Mouse (Mus musculus): ENCODE measurements around the gene Gm20605. TPM values are rescaled to one million over a fixed set of nuclear protein-coding genes. Genes with fewer than 3 reads are reported as not detected.

Gene Gm20605
- polyA plus RNA-seq (2017; shearing (Covaris generic)), result 10 to 100 TPM; 51.3 to 58.0 TPM

DNA sequence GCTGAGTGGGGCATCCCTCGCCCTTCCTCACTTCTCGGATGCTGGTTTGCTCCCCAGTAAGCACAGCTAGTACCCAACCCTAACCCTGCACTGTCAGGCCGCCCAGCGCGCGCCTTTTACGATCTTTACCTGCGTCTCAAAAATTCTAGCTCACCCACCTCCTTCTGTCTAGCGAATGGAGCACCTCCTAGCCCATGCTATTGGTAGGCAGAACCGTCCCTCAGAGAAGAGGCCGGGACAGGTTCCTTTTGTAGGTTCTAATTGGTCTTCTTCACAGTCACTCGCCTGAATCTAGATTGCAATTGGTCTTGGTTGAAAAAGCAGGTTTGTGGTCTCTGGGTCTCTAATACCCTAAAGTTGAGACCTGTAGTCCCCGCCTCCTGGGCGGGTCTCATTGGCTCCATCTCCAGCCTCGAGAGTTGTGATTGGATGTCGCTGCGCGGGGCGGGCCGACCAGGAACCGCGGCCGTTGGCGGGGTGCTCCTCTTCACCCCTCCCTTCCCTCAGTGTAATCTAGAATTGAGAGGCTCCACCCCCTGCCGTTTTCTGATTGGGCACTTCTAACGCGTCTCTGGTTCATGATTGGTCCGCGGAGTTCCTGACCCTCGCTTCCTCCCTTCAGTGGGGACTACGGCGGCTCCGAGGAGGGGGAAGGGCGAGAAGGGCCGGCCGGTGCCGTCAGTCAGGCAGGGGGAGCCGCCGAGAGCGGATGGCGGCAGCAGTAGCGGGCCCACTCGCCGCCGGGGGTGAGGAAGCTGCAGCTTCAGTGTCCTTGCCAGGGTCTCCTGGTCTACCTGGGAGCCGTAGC is at the start of gene Gm20605, which contains the start of the genes Fbxo24 and Lrch4:
Gene Gm20605 (plus strand): TSS at position 678 of the 808 bp plus-strand sequence.
Gene Fbxo24 (minus strand): TSS at position 505 of the 808 bp plus-strand sequence.
Gene Lrch4 (plus strand): TSS at position 624 of the 808 bp plus-strand sequence.

GRCm38 (mm10) chr5:137600619-137601364 is 28.2 kb upstream of the Gm20605 start, which contains the start of gene Mospd3:
Gene Mospd3, minus strand, starts transcription at chr5:137601058.

GRCm38 (mm10) chr5:137613550-137613949 is 15.4 kb upstream of the Gm20605 start, which contains the start of gene Pcolce:
Gene Pcolce, minus strand, starts transcription at chr5:137613784.

GRCm38 (mm10) chr5:137641054-137641453 is 12.1 kb downstream of the Gm20605 start, which contains the start of gene Sap25:
Gene Sap25, plus strand, starts transcription at chr5:137641334.

DNA sequence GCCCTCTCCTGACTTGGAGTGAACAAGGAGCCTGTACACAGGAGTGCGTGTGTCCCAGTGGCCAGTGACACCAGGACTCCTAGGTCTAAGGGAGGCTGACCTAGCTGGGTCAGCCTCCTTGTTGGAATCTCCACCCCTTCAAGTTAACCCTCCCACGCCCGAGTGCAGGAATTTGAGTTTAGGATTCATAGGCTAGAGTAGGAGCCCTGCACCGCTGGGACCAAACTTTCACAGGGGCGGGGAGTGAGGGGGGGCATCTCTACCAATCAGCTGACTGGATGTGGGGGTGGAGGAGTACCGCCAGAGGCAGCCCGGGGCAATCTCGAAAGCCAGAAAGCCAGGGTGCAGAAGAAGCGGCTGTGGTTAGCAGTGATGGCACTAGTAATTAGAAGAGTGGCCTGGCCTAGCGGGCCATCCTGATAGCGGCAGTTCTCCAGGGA is 16.7 kb downstream of the Gm20605 start, which contains the start of gene Irs3:
Gene Irs3 (minus strand): TSS at position 63 of the 440 bp plus-strand sequence.

DNA sequence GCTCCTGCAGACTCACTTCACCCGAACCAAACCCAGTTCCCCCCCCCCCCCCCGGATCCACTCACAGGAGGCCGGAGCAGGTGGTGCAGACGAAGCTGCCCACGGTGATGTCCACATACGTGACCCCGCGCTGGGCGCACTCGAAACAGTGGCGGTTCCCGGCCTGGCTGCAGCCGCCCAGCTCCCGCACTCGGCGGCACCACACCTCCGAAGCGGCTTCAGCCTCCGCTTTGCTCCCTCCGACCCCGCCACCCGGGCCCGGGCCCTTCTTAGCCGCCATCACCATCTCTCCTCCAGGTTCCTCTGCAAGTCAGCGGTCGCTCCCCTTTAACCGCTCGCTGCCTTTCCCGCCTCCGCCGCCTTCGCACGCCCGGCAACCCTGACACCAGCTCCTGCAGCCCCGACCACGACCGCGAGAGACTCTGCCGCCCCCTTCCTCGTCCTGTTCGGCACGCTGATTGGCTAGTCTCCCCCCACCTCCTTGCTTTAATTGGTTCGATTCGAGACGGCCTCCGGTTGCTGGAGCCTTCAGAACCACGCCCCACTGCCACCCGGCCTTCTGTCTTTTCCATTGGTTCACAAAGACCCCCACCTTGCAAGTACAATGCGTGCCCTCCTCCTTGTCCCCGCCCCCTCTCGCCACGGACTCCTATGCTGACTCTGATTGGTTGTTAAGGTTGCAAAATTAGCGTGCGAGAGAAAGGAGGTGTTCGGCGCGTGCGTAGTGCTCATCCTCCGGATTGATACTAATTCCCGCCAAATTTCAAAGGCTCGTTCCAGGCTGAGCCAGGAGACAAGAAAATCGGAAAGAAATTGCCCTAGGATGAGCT is 55.5 kb downstream of the Gm20605 start, which contains the start of gene Agfg2:
Gene Agfg2 (minus strand): TSS at position 433 of the 830 bp plus-strand sequence.

Other genes with a start within 250 kb of the Gm20605 start
- gene Zan, start 152.1 kb upstream of the Gm20605 start, polyA plus RNA-seq (2017; shearing (Covaris generic)), result under 1 TPM; 0.06 to 0.33 TPM
- gene Pop7, start 126.7 kb upstream of the Gm20605 start, polyA plus RNA-seq (2017; shearing (Covaris generic)), result 10 to 100 TPM; 47.8 to 57.7 TPM
- gene Gigyf1, start 110.6 kb upstream of the Gm20605 start, polyA plus RNA-seq (2017; shearing (Covaris generic)), result 10 to 100 TPM in 1 of 2 experiments, 1 to 10 TPM in 1; 8.3 to 15.9 TPM
- gene Epo, start 95.9 kb upstream of the Gm20605 start, polyA plus RNA-seq (2017; shearing (Covaris generic)), result not detected
- gene Gnb2, start 95.7 kb upstream of the Gm20605 start, polyA plus RNA-seq (2017; shearing (Covaris generic)), result 100 to 1,000 TPM; 290 to 376 TPM
- not detected for gene Actl6b, start 75.7 kb upstream of the Gm20605 start, polyA plus RNA-seq (2017; shearing (Covaris generic))
- 1 to 10 TPM in 1 of 2 experiments, not detected in 1; 1.2 TPM for gene Tfr2, start 59.3 kb upstream of the Gm20605 start, polyA plus RNA-seq (2017; shearing (Covaris generic))
- gene Mospd3, start 28.1 kb upstream of the Gm20605 start, polyA plus RNA-seq (2017; shearing (Covaris generic)), result 100 to 1,000 TPM; 105 to 118 TPM
- gene Pcolce, start 15.4 kb upstream of the Gm20605 start, polyA plus RNA-seq (2017; shearing (Covaris generic)), result under 1 TPM; 0.75 to 0.98 TPM
- under 1 TPM; 0.42 to 0.76 TPM for gene Fbxo24, start 173 bp upstream of the Gm20605 start, polyA plus RNA-seq (2017; shearing (Covaris generic))
- 100 to 1,000 TPM; 199 to 234 TPM for gene Lrch4, start 54 bp upstream of the Gm20605 start, polyA plus RNA-seq (2017; shearing (Covaris generic))
- 10 to 100 TPM; 87.4 to 94.1 TPM for gene Sap25, start 12.2 kb downstream of the Gm20605 start, polyA plus RNA-seq (2017; shearing (Covaris generic))
- gene Irs3, start 16.5 kb downstream of the Gm20605 start, polyA plus RNA-seq (2017; shearing (Covaris generic)), result not detected
- 10 to 100 TPM; 18.7 to 27.2 TPM for gene Agfg2, start 55.6 kb downstream of the Gm20605 start, polyA plus RNA-seq (2017; shearing (Covaris generic))
- under 1 TPM; 0.80 to 0.97 TPM for gene Nyap1, start 112.4 kb downstream of the Gm20605 start, polyA plus RNA-seq (2017; shearing (Covaris generic))
- gene Tsc22d4, start 116.6 kb downstream of the Gm20605 start, polyA plus RNA-seq (2017; shearing (Covaris generic)), result 100 to 1,000 TPM; 347 to 409 TPM
- 100 to 1,000 TPM; 105 to 113 TPM for gene Ppp1r35, start 149.7 kb downstream of the Gm20605 start, polyA plus RNA-seq (2017; shearing (Covaris generic))
- gene Mepce, start 158.5 kb downstream of the Gm20605 start, polyA plus RNA-seq (2017; shearing (Covaris generic)), result 10 to 100 TPM; 32.6 to 35.7 TPM
- gene Zcwpw1, start 158.6 kb downstream of the Gm20605 start, polyA plus RNA-seq (2017; shearing (Covaris generic)), result 10 to 100 TPM in 1 of 2 experiments, 1 to 10 TPM in 1; 6.7 to 12.5 TPM
- gene Pilra, start 207.1 kb downstream of the Gm20605 start, polyA plus RNA-seq (2017; shearing (Covaris generic)), result 1 to 10 TPM in 1 of 2 experiments, under 1 TPM in 1; 0.70 to 1.2 TPM
- 1 to 10 TPM in 1 of 2 experiments, under 1 TPM in 1; 0.58 to 1.5 TPM for gene Pilrb1, start 228.9 kb downstream of the Gm20605 start, polyA plus RNA-seq (2017; shearing (Covaris generic))
- 1 to 10 TPM in 1 of 2 experiments, under 1 TPM in 1; 0.44 to 1.6 TPM for gene Pilrb2, start 242.6 kb downstream of the Gm20605 start, polyA plus RNA-seq (2017; shearing (Covaris generic))